Mouse (Mus musculus) thymus, adult 18-20 months (tissue): Measurements from ENCODE around the gene Trmt61a.
A peak's percentile ranks its signal among the peaks of the same experiment; 100 is the strongest.
"Not testable (repeated sequence)": the region's sequence is repeated elsewhere in the genome, so short reads cannot be mapped to it uniquely, and the experiment has no call there.

Source experiments
- DNase-seq, 2 experiments: peaks; one replicate each; pipeline ENCODE4 v3.0.0; 2022; ENCODE audit warnings: mixed read lengths in 2 of 2

The Trmt61a gene

GRCm38 (mm10) chr12:111677882-111678669 lies at the start of gene Trmt61a:
TSS of gene Trmt61a (plus strand) at chr12:111678105.
- DNase-seq = peak; percentile 68 to 73

GRCm38 (mm10) chr12:111648061-111648645 lies 29.8 kb upstream of the Trmt61a start:
- no peak for DNase-seq

DNA sequence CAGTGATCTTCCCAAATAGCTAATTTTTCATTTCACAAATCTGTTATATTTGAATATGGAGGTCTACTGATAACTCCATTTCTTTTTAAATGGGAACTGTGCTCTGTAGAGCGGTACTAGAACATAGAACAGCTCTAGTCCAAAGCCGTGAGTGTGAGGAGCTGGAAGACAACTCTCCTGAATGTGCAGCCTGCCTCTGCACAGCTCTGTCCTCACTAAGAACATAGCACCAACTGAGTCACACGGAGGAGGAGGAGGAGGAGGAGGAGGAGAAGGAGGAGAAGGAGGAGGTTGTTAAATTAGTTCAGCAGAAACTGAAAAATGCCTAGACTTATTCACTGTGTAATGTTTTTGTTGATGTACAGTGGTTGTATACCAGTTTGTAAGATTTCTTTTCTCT lies 25.0 kb upstream of the Trmt61a start:
- DNase-seq = no peak

DNA sequence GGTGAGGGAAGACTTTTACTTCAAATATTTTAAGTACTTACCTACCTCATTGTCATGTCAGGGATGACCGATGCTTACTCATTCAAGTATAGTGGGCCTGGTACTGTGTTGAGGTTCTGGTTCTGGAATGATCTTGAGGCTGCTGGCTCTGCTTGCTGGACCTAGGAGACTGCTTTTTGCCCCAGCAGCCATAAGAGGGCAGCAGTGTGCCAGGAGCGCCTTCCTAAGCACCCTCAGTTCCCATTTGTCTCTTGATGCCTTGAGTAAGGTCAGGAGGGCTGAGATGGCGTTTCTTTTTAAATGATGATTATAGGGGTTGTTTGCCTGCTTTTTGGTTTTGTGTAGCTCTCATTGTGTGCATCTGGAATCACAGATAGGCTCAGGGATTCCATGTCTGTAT lies 24.5 kb upstream of the Trmt61a start:
- DNase-seq = no peak

- DNase-seq = no peak
These were observed 22.2 kb upstream of the Trmt61a start for GRCm38 (mm10) chr12:111655695-111656094.

- DNase-seq = no peak
These were observed 18.6 kb upstream of the Trmt61a start for GRCm38 (mm10) chr12:111659331-111659730.

- no peak for DNase-seq
These were observed 17.3 kb upstream of the Trmt61a start for GRCm38 (mm10) chr12:111660628-111661027.

DNA sequence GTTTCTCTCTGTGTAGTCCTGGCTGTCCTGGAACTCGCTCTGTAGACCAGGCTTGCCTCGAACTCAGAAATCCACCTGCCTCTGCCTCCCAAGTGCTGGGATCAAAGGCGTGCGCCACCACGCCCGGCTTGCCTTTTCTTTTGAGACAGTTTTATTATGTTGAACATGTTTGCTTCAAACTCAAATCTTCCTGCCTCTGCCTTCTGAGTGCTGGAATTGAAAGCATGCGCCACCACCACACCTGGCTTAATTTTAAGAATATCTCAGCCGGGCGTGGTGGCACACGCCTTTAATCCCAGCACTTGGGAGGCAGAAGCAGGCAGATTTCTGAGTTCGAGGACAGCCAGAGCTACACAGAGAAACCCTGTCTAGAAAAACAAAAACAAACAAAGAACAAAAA lies 16.4 kb upstream of the Trmt61a start:
- DNase-seq = not testable (repeated sequence)

GRCm38 (mm10) chr12:111663228-111664143 lies 14.4 kb upstream of the Trmt61a start:
- no peak for DNase-seq

DNA sequence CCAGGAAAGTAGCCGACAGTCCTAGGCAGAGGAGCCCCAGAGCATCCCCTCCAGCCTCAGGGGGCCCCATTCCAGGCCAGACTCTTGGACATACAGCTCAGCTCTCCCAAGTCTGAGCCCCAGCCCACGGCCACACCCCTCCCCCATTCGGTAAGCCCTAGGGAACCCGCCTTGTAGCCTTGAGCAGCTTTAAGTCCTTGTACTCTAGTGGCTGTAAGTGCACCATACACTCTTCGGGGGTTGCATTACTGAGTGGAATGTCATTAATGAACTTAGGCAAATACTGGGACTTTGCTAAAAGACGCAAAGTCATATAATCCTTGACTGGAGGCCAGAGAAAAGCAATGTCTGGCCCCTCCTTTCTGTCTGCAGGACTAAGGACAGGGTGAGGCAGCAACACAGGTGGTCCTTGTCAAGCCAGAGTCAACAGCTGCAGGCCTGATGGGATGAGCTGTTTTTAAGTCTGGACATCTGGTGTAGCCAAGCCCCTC lies 13.7 kb upstream of the Trmt61a start:
- DNase-seq = no peak

DNA sequence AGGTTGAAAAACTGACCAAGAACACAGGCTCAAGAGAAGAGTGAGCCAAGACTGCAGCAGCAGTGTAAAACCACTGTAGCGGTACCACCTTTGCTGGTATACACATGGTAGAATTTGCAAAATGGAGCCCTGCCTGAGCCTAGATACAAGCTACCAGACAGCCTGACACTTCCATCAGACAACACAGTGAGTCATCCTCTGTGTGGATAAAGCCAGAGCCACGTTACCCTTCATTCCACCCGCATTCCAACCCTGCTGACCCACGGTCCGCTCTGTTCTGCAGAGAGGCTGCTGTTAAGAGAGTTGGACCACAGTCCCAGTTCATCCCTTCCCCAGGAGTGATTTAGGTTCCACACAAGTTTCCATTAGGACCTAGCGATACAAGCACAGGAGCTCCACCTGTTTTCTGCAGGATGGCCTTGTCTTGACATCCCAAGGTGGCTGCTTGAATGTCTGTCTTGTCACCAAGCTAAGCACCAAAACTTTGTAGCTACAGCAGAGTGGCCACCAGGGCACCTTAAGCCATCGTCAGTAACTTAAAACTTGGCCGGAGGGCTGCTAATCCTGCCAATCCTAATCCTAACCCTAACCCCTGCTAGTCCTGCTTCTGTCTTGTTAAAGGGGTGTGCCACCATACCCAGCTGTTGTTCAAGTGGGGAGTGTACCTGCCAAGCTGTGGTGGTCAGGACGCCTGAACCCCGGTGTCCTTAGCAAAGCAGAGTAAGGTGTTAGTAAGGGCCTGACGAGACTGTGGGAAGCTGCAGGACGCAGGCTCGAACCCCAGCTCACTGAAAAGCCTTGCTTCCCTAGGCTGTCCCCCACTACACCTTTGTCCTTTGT lies 12.6 kb upstream of the Trmt61a start:
- no peak for DNase-seq

DNA sequence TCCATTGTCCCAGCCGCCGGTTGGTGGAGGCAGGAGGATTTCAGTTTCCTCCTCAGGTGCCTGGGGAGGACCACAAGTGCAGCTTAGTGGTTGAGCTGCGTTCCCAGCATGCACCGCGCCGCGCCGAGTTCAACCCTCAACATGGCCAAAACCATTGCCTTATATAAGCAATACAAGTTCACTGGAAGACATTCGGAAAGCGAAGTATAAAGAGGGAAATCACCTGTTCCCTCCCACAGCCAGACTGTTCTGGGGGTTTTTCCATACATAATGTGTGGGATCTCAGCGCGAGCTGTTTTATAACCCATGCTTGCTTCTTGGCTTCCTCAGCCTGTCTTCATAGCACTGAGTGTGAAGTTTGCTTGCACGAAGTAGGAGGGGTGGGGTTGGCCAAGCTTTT lies 11.5 kb upstream of the Trmt61a start:
- no peak for DNase-seq

- DNase-seq = no peak
These were observed 10.5 kb upstream of the Trmt61a start for GRCm38 (mm10) chr12:111667421-111667820.

- DNase-seq = peak; percentile 80 to 87
These were observed 9.4 kb upstream of the Trmt61a start for GRCm38 (mm10) chr12:111668457-111668912.

- DNase-seq = no peak
These were observed 8.7 kb upstream of the Trmt61a start for GRCm38 (mm10) chr12:111669000-111669788.

- no peak for DNase-seq
These were observed 7.9 kb upstream of the Trmt61a start for GRCm38 (mm10) chr12:111669961-111670360.

DNA sequence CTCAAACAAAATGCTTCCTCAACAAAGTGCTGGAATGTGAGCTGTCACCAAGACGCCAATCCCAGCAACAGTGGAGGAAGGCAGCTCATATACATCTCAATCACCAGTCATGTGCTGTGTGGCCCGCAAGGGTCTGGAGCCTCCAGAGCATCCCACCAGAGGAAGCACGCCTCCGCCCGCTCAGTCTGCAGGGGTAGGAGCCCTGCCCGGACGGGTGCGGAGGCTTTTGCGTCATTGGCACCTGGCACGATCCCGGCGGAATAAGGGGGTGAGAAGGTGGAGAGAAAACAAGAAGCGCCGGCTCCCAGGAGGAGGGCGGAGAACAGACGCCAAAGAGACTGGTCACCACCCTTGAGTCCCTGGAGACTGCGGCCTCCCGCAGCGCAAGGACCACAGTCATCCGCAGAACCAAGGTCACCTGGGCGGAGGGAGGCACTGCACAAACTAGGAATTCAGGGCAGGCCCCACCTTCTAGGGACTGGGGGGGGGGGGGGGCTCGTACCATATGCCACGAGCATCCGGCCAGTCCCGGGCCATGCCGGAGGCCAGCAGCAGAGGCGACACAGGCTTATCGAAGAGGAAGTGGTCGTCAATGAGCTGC lies 7.4 kb upstream of the Trmt61a start:
- DNase-seq = no peak

DNA sequence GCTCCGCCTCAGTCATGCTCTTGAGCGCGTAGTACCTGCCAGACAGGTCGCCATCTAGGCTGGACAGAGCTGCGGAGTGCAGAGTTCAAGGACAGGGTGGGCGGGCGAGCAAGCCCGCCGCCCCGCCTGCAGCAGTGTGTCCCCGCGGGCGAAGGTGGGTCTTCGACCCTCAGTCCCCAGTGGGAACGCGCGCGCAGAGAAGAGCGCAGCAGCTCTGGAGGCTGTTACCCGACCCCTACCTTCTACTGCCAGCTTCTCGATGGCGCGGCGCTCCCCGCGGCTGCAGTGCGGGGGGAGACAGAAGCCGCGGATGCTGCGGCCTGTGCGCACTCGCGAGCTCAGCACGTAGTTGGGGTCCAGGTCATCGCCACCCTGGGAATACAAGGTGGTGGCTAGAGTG lies 6.9 kb upstream of the Trmt61a start:
- no peak for DNase-seq

- DNase-seq = peak in 1 of 2 experiments; percentile 30
These were observed 6.4 kb upstream of the Trmt61a start for GRCm38 (mm10) chr12:111671431-111671902.

DNA sequence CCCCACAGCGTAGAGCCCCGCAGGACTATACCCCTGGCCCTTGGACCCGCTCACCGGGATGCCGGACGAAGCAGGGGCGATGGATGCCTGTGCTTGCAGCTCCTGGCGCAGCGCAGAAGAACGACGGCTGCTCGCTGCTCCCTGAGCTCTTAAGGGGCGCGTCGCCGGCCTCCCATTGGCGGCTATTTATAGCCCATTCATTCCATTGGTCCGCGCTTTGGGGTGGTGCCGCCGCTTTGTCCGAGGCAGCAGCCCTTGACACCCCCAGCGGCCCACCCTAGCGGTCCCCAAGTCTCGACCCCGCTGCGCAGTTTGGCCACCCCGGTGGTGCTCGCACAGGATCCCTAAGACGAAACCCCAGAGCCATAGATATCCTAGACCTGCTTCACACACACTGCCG lies 5.7 kb upstream of the Trmt61a start, which contains the start of gene Ckb:
Ckb (minus strand) TSS at position 163 of the 400 bp plus-strand sequence.
- DNase-seq = peak in 1 of 2 experiments; percentile 21

GRCm38 (mm10) chr12:111672581-111672980 lies 5.3 kb upstream of the Trmt61a start:
- DNase-seq = no peak
